Mouse (Mus musculus): Measurements from ENCODE around the gene Cct7.

DNA sequence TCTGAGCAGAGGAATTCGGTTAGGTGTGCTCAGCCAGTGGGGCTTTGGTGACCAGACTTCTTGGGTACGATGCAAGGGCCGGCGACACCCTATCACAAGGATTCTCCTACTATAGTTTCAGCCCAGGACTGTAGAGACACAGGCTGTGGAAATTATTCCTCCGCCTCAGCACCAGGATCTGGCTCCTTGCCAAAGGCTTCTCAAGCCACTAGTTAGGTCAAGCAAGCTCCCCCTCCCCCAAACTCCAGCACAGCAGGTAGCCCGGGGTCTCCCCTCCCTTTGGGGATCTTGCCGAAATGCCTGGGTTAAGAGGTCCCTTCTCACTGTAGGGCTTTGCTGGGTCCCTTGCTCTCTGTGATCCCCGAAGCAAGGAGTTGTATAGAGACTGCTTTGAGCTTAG, 20.6 kb downstream of the Cct7 start:
- TF ChIP-seq CTCF (IDR thresholded peaks at IDR 0.05; ENCODE audit: control insufficient read depth, insufficient read depth, insufficient replicate concordance, low read depth, low read length) (no peak), POLR2A (IDR thresholded peaks at IDR 0.05; ENCODE audit: control insufficient read depth, low read depth, low read length) (no peak)
